Mouse (Mus musculus) midbrain, embryonic 14.5 days (tissue): ENCODE results near the gene Lypd6b. TPM values are rescaled to one million over a fixed set of nuclear protein-coding genes. Genes with fewer than 3 reads are reported as not detected.

ENCODE experiments used
- ATAC-seq: fragments of 200-750 bp; cut with Nextera tagmentation; 2 replicates; pipeline ENCODE4 v1.8.0; 2017; ENCODE audit warnings: moderate number of reproducible peaks, moderate library complexity; ENCODE audit not compliant: low FRiP score, low TSS enrichment
- DNase-seq: peaks from one replicate; pipeline ENCODE4 v3.0.0-alpha.2; 2015
- H3K27ac ChIP-seq: fragments of 300-500 bp; sonication (generic); replicated peaks from 2 replicates; pipeline ENCODE4 v1.5.1; 2014; ENCODE audit warnings: mild to moderate bottlenecking, low read depth, low read length, moderate library complexity
- H3K27me3 ChIP-seq: fragments of 300-500 bp; sonication (generic); 2 replicates; pipeline ENCODE4 v1.6.1; 2014; ENCODE audit warnings: low read length, control low read depth, mixed read lengths; ENCODE audit not compliant: control insufficient read depth, insufficient read depth
- H3K36me3 ChIP-seq: fragments of 300-500 bp; sonication (generic); 2 replicates; pipeline ENCODE4 v1.6.1; 2014; ENCODE audit warnings: low read length, control low read depth; ENCODE audit not compliant: control insufficient read depth, insufficient read depth
- H3K4me1 ChIP-seq: fragments of 300-500 bp; sonication (generic); 2 replicates; pipeline ENCODE4 v1.6.1; 2014; ENCODE audit warnings: mild to moderate bottlenecking, antibody characterized with exemption, low read length, control low read depth; ENCODE audit not compliant: control insufficient read depth, insufficient read depth
- H3K4me2 ChIP-seq: fragments of 300-500 bp; sonication (generic); 2 replicates; pipeline ENCODE4 v1.6.1; 2014; ENCODE audit warnings: mild to moderate bottlenecking, low read length, moderate library complexity
- H3K4me3 ChIP-seq: fragments of 300-500 bp; sonication (generic); replicated peaks from 2 replicates; pipeline ENCODE4 v1.5.1; 2014; ENCODE audit warnings: low read depth, low read length
- H3K9ac ChIP-seq: fragments of 300-500 bp; sonication (generic); replicated peaks from 2 replicates; pipeline ENCODE4 v1.6.1; 2014; ENCODE audit warnings: mild to moderate bottlenecking, low read length, moderate library complexity
- H3K9me3 ChIP-seq: fragments of 300-500 bp; sonication (generic); 2 replicates; pipeline ENCODE4 v1.6.1; 2016; ENCODE audit warnings: low read length, control low read depth, mixed read lengths; ENCODE audit not compliant: control insufficient read depth
- WGBS: fragments of 180-500 bp; shearing (Covaris S2); extraction: QIAGEN DNeasy Blood & Tissue Kit; methylation state at CpG from one replicate; pipeline ENCODE4 v1.1.7; 2014; 5-methylcytosine and 5-hydroxymethylcytosine counted together
- polyA plus RNA-seq: library from polyadenylated mRNA; unstranded; fragments of >200 nt; fragmentation: Nextera tagmentation; extraction: Ambion mirVana; gene quantifications from 2 replicates; pipeline ENCODE4 v1.2.1, GENCODE M21; 2014

The Lypd6b gene
- polyA plus RNA-seq, 1 experiment from 2014 or later: 8.7 TPM

GRCm38 (mm10) chr2:49846097-49846496 is 58.6 kb downstream of the Lypd6b start:
- DNase-seq: no peak
- WGBS: 92% methylated on average over 3 of the region's 3 CpGs

GRCm38 (mm10) chr2:49846880-49847279 is 59.4 kb downstream of the Lypd6b start:
- no peak overlapping the region for H3K9ac ChIP-seq
- no peak for ATAC-seq
- 99% methylated on average over 3 of the region's 3 CpGs for WGBS
- no peak overlapping the region for H3K4me3 ChIP-seq
- H3K36me3 ChIP-seq: no peaks in the 10 kb centered on the region
- no peak overlapping the region for H3K27ac ChIP-seq
- DNase-seq: no peak
- peaks cover 9% of the 10 kb centered on the region for H3K4me1 ChIP-seq
- no peaks in the 10 kb centered on the region for H3K9me3 ChIP-seq
- no peaks in the 10 kb centered on the region for H3K27me3 ChIP-seq
- no peak overlapping the region for H3K4me2 ChIP-seq

More at GRCm38 (mm10) chr2:49846097-49846496, 58.6 kb downstream of the Lypd6b start:
- H3K4me3 ChIP-seq: no peak overlapping the region
- H3K27ac ChIP-seq: no peak overlapping the region
- no peak for ATAC-seq
- no peak overlapping the region for H3K9ac ChIP-seq
- H3K4me1 ChIP-seq: peaks cover 9% of the 10 kb centered on the region
- no peaks in the 10 kb centered on the region for H3K36me3 ChIP-seq
- no peaks in the 10 kb centered on the region for H3K27me3 ChIP-seq
- no peaks in the 10 kb centered on the region for H3K9me3 ChIP-seq
- no peak overlapping the region for H3K4me2 ChIP-seq

- DNase-seq (no peak), ATAC-seq (no peak)
- H3K4me3 ChIP-seq: no peak overlapping the region
- no peak overlapping the region for H3K27ac ChIP-seq
- H3K4me2 ChIP-seq: no peak overlapping the region
- no peaks in the 10 kb centered on the region for H3K9me3 ChIP-seq
- H3K9ac ChIP-seq: no peak overlapping the region
- H3K36me3 ChIP-seq: no peaks in the 10 kb centered on the region
- 89% methylated on average over 2 of the region's 2 CpGs for WGBS
- no peaks in the 10 kb centered on the region for H3K27me3 ChIP-seq
- H3K4me1 ChIP-seq: peaks cover 9% of the 10 kb centered on the region
Observed at GRCm38 (mm10) chr2:49847831-49848230, 60.3 kb downstream of the Lypd6b start.

GRCm38 (mm10) chr2:49849771-49850170 is 62.3 kb downstream of the Lypd6b start:
- H3K27me3 ChIP-seq: no peaks in the 10 kb centered on the region

GRCm38 (mm10) chr2:49851977-49852376 is 64.5 kb downstream of the Lypd6b start:
- no peak overlapping the region for H3K4me3 ChIP-seq
- H3K9me3 ChIP-seq: no peaks in the 10 kb centered on the region
- no peak overlapping the region for H3K9ac ChIP-seq
- no peak for ATAC-seq
- no peak for DNase-seq
- no peaks in the 10 kb centered on the region for H3K27me3 ChIP-seq
- H3K36me3 ChIP-seq: no peaks in the 10 kb centered on the region
- H3K4me1 ChIP-seq: no peaks in the 10 kb centered on the region
- no peak overlapping the region for H3K4me2 ChIP-seq
- no peak overlapping the region for H3K27ac ChIP-seq

More at GRCm38 (mm10) chr2:49849771-49850170, 62.3 kb downstream of the Lypd6b start:
- H3K9me3 ChIP-seq: no peaks in the 10 kb centered on the region
- no peak overlapping the region for H3K27ac ChIP-seq
- H3K9ac ChIP-seq: no peak overlapping the region
- no peak for ATAC-seq
- no peaks in the 10 kb centered on the region for H3K36me3 ChIP-seq
- 95% methylated on average over 1 of the region's 1 CpGs for WGBS
- H3K4me1 ChIP-seq: peaks cover 9% of the 10 kb centered on the region
- no peak for DNase-seq
- H3K4me2 ChIP-seq: no peak overlapping the region
- no peak overlapping the region for H3K4me3 ChIP-seq

GRCm38 (mm10) chr2:49856161-49856564 is 68.7 kb downstream of the Lypd6b start:
- H3K27me3 ChIP-seq: no peaks in the 10 kb centered on the region
- H3K27ac ChIP-seq: no peak overlapping the region
- H3K9ac ChIP-seq: no peak overlapping the region
- ATAC-seq: no peak
- no peak for DNase-seq
- no peaks in the 10 kb centered on the region for H3K4me1 ChIP-seq
- no peaks in the 10 kb centered on the region for H3K9me3 ChIP-seq
- no peaks in the 10 kb centered on the region for H3K36me3 ChIP-seq
- WGBS: 78% methylated on average over 10 of the region's 10 CpGs
- no peak overlapping the region for H3K4me2 ChIP-seq
- H3K4me3 ChIP-seq: no peak overlapping the region

- ATAC-seq: no peak
- WGBS: 82% methylated on average over 5 of the region's 5 CpGs
Observed at GRCm38 (mm10) chr2:49856584-49856983, 69.1 kb downstream of the Lypd6b start.

GRCm38 (mm10) chr2:49860219-49860962 is 72.9 kb downstream of the Lypd6b start:
- ATAC-seq (no peak), DNase-seq (no peak)
- H3K36me3 ChIP-seq: no peaks in the 10 kb centered on the region
- no peaks in the 10 kb centered on the region for H3K9me3 ChIP-seq
- WGBS: 58% methylated on average over 11 of the region's 11 CpGs
- no peak overlapping the region for H3K4me2 ChIP-seq
- no peaks in the 10 kb centered on the region for H3K27me3 ChIP-seq
- H3K4me1 ChIP-seq: no peaks in the 10 kb centered on the region
- H3K27ac ChIP-seq: no peak overlapping the region
- no peak overlapping the region for H3K4me3 ChIP-seq
- H3K9ac ChIP-seq: no peak overlapping the region

More at GRCm38 (mm10) chr2:49856584-49856983, 69.1 kb downstream of the Lypd6b start:
- Histone ChIP-seq H3K36me3 (no peaks in the 10 kb centered on the region), H3K27ac (no peak overlapping the region), H3K9me3 (no peaks in the 10 kb centered on the region), H3K4me2 (no peak overlapping the region), H3K9ac (no peak overlapping the region), H3K4me1 (no peaks in the 10 kb centered on the region), H3K27me3 (no peaks in the 10 kb centered on the region), H3K4me3 (no peak overlapping the region)
- no peak for DNase-seq

GRCm38 (mm10) chr2:49860969-49861592 is 73.6 kb downstream of the Lypd6b start:
- Histone ChIP-seq H3K27ac (no peak overlapping the region), H3K4me1 (no peaks in the 10 kb centered on the region), H3K27me3 (no peaks in the 10 kb centered on the region), H3K9ac (no peak overlapping the region), H3K36me3 (no peaks in the 10 kb centered on the region), H3K9me3 (no peaks in the 10 kb centered on the region), H3K4me2 (no peak overlapping the region), H3K4me3 (no peak overlapping the region)
- WGBS: 32% methylated on average over 10 of the region's 12 CpGs
- ATAC-seq (no peak), DNase-seq (no peak)
